Mouse (Mus musculus): ENCODE data around the gene Clec2d. TPM values are rescaled to one million over a fixed set of nuclear protein-coding genes. Genes with fewer than 3 reads are reported as not detected.
"Not testable (repeated sequence)": the region's sequence is repeated elsewhere in the genome, so short reads cannot be mapped to it uniquely, and the experiment has no call there.

The Clec2d gene
- polyA plus RNA-seq, 1 experiment, result 8.0 TPM

DNA sequence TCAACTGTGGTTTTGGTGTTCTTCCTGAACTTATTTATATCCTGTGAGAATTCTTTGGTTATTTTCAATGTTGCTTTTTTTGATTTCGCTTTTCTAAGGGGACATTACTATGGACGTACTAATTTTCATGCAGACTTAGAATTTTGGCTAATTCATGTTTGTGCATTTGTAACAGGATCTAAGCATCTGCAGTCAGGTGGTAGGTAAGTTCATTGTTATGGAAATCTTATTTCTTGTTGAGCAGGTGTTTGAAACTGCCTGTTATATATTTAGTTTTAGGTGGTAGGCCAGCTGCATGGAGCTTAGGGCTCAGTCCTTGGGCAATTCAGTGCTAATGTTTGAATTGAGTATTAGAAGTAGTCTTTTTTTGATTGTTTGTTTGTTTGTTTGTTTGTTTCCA is 13.0 kb downstream of the Clec2d start:
- Histone ChIP-seq H3K79me2 (ENCODE audit: control insufficient read depth, insufficient read depth) (no peaks in the 10 kb centered on the region), H3K79me3 (ENCODE audit: low read depth) (no peaks in the 10 kb centered on the region), H3K36me3 (ENCODE audit: control insufficient read depth, insufficient read depth) (no peaks in the 10 kb centered on the region), H3K4me3 (ENCODE audit: insufficient read depth, poor library complexity, severe bottlenecking) (no peak overlapping the region), H3ac (ENCODE audit: control insufficient read depth, insufficient read length, low read depth) (no peak overlapping the region), H3K27me3 (ENCODE audit: control insufficient read depth, insufficient read depth, insufficient read length) (no peaks in the 10 kb centered on the region)
- TF ChIP-seq USF1 (IDR thresholded peaks at IDR 0.05; ENCODE audit: low read depth), result no peak
- no peak for TF ChIP-seq CTCF (IDR thresholded peaks at IDR 0.05; ENCODE audit: control insufficient read depth, insufficient read depth, insufficient read length)
- no peak for TF ChIP-seq MYOD1 (IDR thresholded peaks at IDR 0.05; ENCODE audit: control insufficient read depth, insufficient read length, low read depth)
- no peak for TF ChIP-seq FOSL1 (IDR thresholded peaks at IDR 0.05; ENCODE audit: insufficient read depth, low read length, poor library complexity, severe bottlenecking)
- TF ChIP-seq CEBPB (IDR thresholded peaks at IDR 0.05; ENCODE audit: low read depth), result no peak
- TF ChIP-seq MAX (IDR thresholded peaks at IDR 0.05), result no peak
- no peak for TF ChIP-seq MYOG (IDR thresholded peaks at IDR 0.05; ENCODE audit: control insufficient read depth, extremely low read depth, insufficient read length)

DNA sequence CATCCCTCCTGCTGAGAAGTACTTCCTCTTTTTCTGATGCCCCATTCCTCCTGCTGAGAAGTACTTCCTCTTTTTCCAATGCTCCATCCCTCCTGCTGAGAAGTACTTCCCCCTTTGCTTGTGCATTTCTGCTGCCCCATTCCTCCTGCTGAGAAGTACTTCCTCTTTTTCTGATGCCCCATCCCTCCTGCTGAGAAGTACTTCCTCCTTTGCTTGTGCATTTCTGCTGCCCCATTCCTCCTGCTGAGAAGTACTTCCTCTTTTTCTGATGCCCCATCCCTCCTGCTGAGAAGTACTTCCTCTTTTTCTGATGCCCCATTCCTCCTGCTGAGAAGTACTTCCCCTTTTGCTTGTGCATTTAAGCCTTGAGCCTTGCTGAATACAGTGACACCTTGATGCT is 19.7 kb downstream of the Clec2d start:
- not testable (repeated sequence) for H3K36me3 ChIP-seq (ENCODE audit: control insufficient read depth, insufficient read depth); H3K27me3 ChIP-seq (ENCODE audit: control insufficient read depth, insufficient read depth, insufficient read length); H3K79me3 ChIP-seq (ENCODE audit: low read depth); H3ac ChIP-seq (ENCODE audit: control insufficient read depth, insufficient read length, low read depth); H3K79me2 ChIP-seq (ENCODE audit: control insufficient read depth, insufficient read depth); H3K4me3 ChIP-seq (ENCODE audit: insufficient read depth, poor library complexity, severe bottlenecking)

DNA sequence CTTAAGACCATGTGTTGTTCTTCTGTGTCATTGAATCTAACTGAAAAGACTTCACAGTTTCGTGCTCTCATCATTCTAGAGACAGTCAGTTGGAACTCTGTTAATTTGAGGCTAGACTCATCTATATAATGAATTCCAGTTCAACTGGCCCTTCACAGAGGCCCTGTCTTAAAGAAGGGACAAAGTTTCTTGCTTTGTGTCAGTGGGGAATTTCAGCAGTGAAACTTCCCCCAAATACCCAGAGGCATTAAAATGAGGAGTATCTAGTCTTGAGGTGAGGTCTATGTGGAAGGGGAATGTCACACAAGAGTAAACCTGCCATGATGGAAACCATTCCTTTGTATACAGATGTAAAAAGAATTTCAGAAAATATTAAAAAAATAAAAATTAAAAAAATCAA is 21.9 kb downstream of the Clec2d start:
- no peaks in the 10 kb centered on the region for H3K27me3 ChIP-seq (ENCODE audit: control insufficient read depth, insufficient read depth, insufficient read length)
- H3K36me3 ChIP-seq (ENCODE audit: control insufficient read depth, insufficient read depth), result no peaks in the 10 kb centered on the region
- H3K4me3 ChIP-seq (ENCODE audit: insufficient read depth, poor library complexity, severe bottlenecking), result no peak overlapping the region
- no peaks in the 10 kb centered on the region for H3K79me3 ChIP-seq (ENCODE audit: low read depth)
- TF ChIP-seq USF1 (IDR thresholded peaks at IDR 0.05; ENCODE audit: low read depth) (no peak), MYOD1 (IDR thresholded peaks at IDR 0.05; ENCODE audit: control insufficient read depth, insufficient read length, low read depth) (no peak), MYOG (IDR thresholded peaks at IDR 0.05; ENCODE audit: control insufficient read depth, extremely low read depth, insufficient read length) (no peak), CEBPB (IDR thresholded peaks at IDR 0.05; ENCODE audit: low read depth) (no peak), FOSL1 (IDR thresholded peaks at IDR 0.05; ENCODE audit: insufficient read depth, low read length, poor library complexity, severe bottlenecking) (no peak), CTCF (IDR thresholded peaks at IDR 0.05; ENCODE audit: control insufficient read depth, insufficient read depth, insufficient read length) (no peak), MAX (IDR thresholded peaks at IDR 0.05) (no peak)
- no peak overlapping the region for H3ac ChIP-seq (ENCODE audit: control insufficient read depth, insufficient read length, low read depth)
- H3K79me2 ChIP-seq (ENCODE audit: control insufficient read depth, insufficient read depth), result no peaks in the 10 kb centered on the region

DNA sequence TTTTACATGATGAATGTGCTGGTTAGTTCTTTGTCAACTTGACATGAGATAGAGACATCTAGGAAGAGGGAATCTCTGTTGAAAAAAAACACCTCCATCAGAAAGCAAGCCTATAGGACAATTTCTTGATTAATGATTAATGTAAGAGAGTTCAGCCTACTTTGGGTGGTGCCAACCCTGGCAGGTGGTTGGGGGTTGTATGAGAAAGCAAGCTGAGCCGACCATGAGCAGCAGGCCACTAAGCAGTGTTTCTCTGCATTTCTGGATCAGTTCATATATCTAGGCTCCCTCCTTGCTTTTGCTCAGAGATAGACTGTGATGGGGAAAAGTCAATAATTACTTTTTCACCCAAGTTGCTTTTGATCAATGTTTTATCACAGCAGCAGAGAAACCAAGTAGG is 23.9 kb downstream of the Clec2d start:
- Histone ChIP-seq H3K36me3 (ENCODE audit: control insufficient read depth, insufficient read depth) (no peaks in the 10 kb centered on the region), H3K27me3 (ENCODE audit: control insufficient read depth, insufficient read depth, insufficient read length) (no peaks in the 10 kb centered on the region), H3K79me2 (ENCODE audit: control insufficient read depth, insufficient read depth) (no peaks in the 10 kb centered on the region), H3K79me3 (ENCODE audit: low read depth) (no peaks in the 10 kb centered on the region), H3K4me3 (ENCODE audit: insufficient read depth, poor library complexity, severe bottlenecking) (no peak overlapping the region), H3ac (ENCODE audit: control insufficient read depth, insufficient read length, low read depth) (no peak overlapping the region)
- no peak for TF ChIP-seq MYOD1 (IDR thresholded peaks at IDR 0.05; ENCODE audit: control insufficient read depth, insufficient read length, low read depth)
- TF ChIP-seq USF1 (IDR thresholded peaks at IDR 0.05; ENCODE audit: low read depth), result no peak
- TF ChIP-seq MYOG (IDR thresholded peaks at IDR 0.05; ENCODE audit: control insufficient read depth, extremely low read depth, insufficient read length), result no peak
- TF ChIP-seq MAX (IDR thresholded peaks at IDR 0.05), result no peak
- TF ChIP-seq FOSL1 (IDR thresholded peaks at IDR 0.05; ENCODE audit: insufficient read depth, low read length, poor library complexity, severe bottlenecking), result no peak
- TF ChIP-seq CTCF (IDR thresholded peaks at IDR 0.05; ENCODE audit: control insufficient read depth, insufficient read depth, insufficient read length), result no peak
- TF ChIP-seq CEBPB (IDR thresholded peaks at IDR 0.05; ENCODE audit: low read depth), result no peak

DNA sequence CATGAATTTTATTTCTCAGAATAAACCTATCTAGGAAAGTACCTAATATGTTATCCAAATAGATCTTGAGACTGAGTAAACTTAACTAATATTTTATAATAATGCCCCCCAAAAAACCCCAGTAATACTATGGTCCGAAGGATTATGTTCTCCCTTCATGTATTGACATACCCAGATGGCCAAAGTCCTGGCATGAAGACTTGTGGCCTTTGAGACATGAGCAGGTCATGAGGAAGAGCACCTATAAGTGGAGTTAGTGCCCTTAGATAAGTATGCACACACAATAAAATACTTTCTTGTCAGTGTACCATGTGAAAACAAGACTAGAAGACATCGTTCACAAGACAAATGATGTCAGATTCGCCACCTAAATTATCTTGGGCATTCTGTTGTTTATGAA is 24.4 kb downstream of the Clec2d start:
- Histone ChIP-seq H3K27me3 (ENCODE audit: control insufficient read depth, insufficient read depth, insufficient read length) (no peaks in the 10 kb centered on the region), H3K79me3 (ENCODE audit: low read depth) (no peaks in the 10 kb centered on the region), H3K36me3 (ENCODE audit: control insufficient read depth, insufficient read depth) (no peaks in the 10 kb centered on the region), H3K4me3 (ENCODE audit: insufficient read depth, poor library complexity, severe bottlenecking) (no peak overlapping the region), H3ac (ENCODE audit: control insufficient read depth, insufficient read length, low read depth) (no peak overlapping the region), H3K79me2 (ENCODE audit: control insufficient read depth, insufficient read depth) (no peaks in the 10 kb centered on the region)
- no peak for TF ChIP-seq USF1 (IDR thresholded peaks at IDR 0.05; ENCODE audit: low read depth)
- TF ChIP-seq FOSL1 (IDR thresholded peaks at IDR 0.05; ENCODE audit: insufficient read depth, low read length, poor library complexity, severe bottlenecking), result no peak
- no peak for TF ChIP-seq MYOG (IDR thresholded peaks at IDR 0.05; ENCODE audit: control insufficient read depth, extremely low read depth, insufficient read length)
- no peak for TF ChIP-seq CEBPB (IDR thresholded peaks at IDR 0.05; ENCODE audit: low read depth)

DNA sequence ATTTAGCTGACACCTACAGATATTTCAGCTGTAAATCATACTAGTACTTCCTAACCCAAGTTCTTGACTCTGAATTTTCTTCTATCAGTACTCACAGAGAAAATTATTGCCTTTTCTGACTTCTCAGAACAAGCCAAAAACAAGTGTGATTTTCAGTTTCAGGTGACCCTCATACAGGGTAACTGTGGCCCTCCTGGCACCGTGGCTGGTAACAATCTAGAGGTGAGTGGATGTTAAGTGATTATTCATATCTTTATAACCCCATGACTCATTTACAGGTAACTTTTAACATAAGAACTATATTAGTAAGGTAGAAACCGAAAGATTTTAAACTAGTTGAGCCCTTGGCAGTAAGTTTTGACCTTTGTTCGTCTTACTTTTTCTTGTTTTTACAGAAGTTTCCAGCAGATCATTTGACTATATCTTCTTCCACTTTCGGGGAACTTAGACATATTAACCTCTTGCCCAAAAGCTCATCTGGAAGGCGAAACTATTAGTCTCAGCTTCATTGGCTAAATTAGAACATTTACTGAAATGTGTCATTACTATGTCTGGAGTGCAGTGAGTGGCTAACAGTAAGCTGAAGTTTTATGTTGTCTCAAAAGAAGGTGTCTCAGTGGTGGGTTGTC is 28.6 kb downstream of the Clec2d start:
- Histone ChIP-seq H3K4me3 (ENCODE audit: insufficient read depth, poor library complexity, severe bottlenecking) (no peak overlapping the region), H3K79me3 (ENCODE audit: low read depth) (no peaks in the 10 kb centered on the region), H3ac (ENCODE audit: control insufficient read depth, insufficient read length, low read depth) (no peak overlapping the region), H3K27me3 (ENCODE audit: control insufficient read depth, insufficient read depth, insufficient read length) (no peaks in the 10 kb centered on the region), H3K79me2 (ENCODE audit: control insufficient read depth, insufficient read depth) (no peaks in the 10 kb centered on the region), H3K36me3 (ENCODE audit: control insufficient read depth, insufficient read depth) (no peaks in the 10 kb centered on the region)
- TF ChIP-seq CEBPB (IDR thresholded peaks at IDR 0.05; ENCODE audit: low read depth), result no peak
- no peak for TF ChIP-seq MYOG (IDR thresholded peaks at IDR 0.05; ENCODE audit: control insufficient read depth, extremely low read depth, insufficient read length)
- no peak for TF ChIP-seq FOSL1 (IDR thresholded peaks at IDR 0.05; ENCODE audit: insufficient read depth, low read length, poor library complexity, severe bottlenecking)
- TF ChIP-seq CTCF (IDR thresholded peaks at IDR 0.05; ENCODE audit: control insufficient read depth, insufficient read depth, insufficient read length), result no peak
- no peak for TF ChIP-seq MAX (IDR thresholded peaks at IDR 0.05)
- TF ChIP-seq USF1 (IDR thresholded peaks at IDR 0.05; ENCODE audit: low read depth), result no peak
- no peak for TF ChIP-seq MYOD1 (IDR thresholded peaks at IDR 0.05; ENCODE audit: control insufficient read depth, insufficient read length, low read depth)

Data from C2C12 (cell line).